Mouse (Mus musculus): ENCODE measurements around the gene Fam222a. TPM values are rescaled to one million over a fixed set of nuclear protein-coding genes. Genes with fewer than 3 reads are reported as not detected.

Gene Fam222a
- total RNA-seq, 2 experiments from 2014 or later = 0.33 to 0.66 TPM

- DNase-seq (ENCODE audit: low spot score) = no peak
These were observed 9.8 kb upstream of the Fam222a start for GRCm38 (mm10) chr5:114557765-114558731.

GRCm38 (mm10) chr5:114560533-114560936, 7.3 kb upstream of the Fam222a start:
- DNase-seq (ENCODE audit: low spot score) = no peak

DNA sequence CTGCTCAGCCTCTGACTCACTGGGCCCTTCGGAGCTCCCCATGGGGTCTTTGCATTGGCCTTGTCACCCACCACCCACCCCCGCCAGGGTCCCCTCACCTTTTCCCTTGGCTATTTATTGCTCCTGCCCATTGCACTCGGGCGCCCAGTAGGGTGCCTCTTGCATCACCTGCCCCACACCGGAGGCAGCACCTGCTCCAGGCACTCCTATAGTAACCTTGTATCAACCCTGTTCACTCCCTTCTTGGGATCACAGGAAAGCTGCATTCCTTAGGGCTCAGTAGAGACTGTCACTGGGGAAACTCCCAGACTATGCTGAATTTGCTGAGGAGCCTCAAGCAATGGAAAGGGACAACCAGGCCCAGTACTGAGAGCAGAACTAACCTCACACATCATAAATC, 6.9 kb upstream of the Fam222a start:
- DNase-seq (ENCODE audit: low spot score) = no peak

- DNase-seq (ENCODE audit: low spot score) = no peak
These were observed 3.8 kb upstream of the Fam222a start for GRCm38 (mm10) chr5:114563994-114564393.

DNA sequence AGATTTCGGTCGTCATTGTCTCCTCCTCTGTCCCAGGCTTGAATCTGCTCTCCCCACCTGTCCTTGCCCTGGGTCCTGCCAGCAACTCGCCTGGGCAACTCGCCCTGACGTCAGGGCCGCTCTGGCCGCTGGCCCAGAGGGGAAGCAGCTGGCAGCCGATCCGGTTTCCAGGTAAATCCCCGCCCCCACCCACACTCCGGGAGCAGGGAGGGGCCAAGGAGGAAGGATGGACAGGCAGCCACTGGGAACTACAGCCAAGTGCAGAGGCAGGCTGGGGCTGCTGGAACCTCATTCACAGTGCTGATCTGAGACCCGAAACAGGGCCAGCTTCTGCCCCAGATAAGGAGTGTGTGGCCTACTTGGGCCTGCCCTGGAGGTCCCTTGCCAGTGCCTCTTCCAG, 2.5 kb upstream of the Fam222a start:
- DNase-seq (ENCODE audit: low spot score) = no peak

DNA sequence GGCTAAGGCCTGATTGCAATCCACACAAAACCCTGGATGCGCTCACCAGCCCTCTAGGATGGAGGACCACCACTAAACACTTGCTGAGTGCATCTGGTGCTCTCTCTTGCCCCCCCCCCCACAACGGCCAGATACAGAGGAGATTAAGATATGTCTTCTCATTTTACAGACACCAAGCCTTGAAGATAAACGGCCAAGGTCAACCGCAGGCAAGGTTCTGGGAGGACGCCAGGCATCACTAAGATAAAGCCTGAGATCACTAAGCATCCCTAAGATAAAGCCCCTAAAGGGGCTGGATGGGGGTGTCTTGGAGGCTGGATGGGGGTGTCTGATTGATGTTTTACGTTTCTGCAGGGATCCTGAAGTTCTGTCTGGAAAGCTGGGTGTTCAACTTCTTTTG, 2.1 kb upstream of the Fam222a start:
- DNase-seq (ENCODE audit: low spot score) = no peak

GRCm38 (mm10) chr5:114566461-114566860, 1.4 kb upstream of the Fam222a start:
- no peak for DNase-seq (ENCODE audit: low spot score)

DNA sequence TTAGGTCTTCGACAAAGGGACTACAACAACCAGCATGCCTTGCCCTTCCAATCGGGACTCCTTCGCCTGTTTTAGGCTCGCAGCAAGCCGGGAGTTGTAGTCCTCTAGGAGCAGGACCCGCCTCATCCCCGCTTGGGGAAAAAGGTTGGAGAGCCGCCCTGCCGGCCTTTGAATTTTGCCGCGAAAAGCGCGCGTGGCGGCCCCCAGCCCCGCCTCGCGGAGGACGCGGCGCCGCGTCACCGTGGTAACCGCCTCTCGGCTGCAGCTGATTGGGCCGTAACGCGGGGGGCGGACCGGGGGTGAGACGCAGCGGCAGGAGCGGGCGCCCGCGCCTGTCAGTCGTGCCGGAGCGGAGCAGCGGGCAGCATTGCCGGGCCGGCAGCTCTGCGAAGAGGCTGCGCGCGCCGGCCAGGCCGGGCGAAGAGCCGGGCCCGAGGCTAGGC, 720 bp upstream of the Fam222a start:
- peak; percentile 97 for DNase-seq (ENCODE audit: low spot score)

DNA sequence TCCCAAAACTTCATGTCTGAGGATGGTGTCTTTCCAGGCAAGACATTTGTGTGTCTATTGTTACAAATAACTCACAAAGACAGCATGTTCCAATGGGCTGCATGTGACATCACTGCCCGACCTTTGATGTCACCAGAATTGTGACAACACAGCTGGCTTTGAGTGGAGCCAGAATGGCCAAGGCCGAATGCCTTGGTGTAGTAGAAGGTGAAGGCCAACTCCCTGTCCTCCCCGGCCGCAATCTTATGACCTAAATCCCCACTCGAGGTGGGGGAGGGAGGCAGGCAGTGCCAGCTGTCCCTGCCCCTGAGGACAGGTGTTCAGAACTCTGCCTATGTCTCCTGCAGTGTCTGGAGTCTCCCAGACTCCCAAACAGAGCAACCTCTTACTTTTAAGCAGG, 1.0 kb downstream of the Fam222a start:
- no peak for DNase-seq (ENCODE audit: low spot score)

GRCm38 (mm10) chr5:114569918-114570670, 2.3 kb downstream of the Fam222a start:
- DNase-seq (ENCODE audit: low spot score) = peak; percentile 42

DNA sequence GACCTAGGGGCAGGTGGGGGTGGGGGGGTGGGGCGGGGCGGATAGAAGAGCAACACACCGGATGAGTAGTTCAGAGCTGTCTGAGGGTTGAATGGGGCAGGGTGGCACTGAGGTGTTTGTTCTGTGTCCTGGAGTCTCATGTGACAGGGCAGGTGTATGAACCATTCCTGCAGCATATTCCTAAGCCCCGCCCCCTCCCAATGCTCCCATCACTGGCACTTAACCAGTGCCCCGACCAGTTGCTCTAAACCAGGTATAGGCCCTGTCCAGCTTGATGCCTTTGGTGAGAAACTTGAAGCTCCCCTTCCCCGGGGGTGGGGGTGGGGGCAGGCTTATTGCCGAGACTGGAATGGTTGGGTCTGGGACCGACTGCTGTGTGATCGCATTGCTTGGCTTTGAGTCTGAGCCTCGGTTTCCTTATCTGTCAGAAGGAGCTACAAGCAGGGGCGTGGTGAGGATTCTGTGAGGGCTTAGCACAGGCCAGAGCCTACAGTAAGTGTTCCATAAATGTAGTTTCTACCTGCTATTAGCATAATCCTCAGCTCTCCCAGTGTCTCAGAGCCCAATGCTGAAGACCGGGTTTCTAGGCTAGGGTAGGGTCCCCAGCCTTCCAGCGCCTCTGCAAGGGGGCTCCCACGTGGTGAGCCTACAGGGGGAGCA, 3.1 kb downstream of the Fam222a start:
- no peak for DNase-seq (ENCODE audit: low spot score)

DNA sequence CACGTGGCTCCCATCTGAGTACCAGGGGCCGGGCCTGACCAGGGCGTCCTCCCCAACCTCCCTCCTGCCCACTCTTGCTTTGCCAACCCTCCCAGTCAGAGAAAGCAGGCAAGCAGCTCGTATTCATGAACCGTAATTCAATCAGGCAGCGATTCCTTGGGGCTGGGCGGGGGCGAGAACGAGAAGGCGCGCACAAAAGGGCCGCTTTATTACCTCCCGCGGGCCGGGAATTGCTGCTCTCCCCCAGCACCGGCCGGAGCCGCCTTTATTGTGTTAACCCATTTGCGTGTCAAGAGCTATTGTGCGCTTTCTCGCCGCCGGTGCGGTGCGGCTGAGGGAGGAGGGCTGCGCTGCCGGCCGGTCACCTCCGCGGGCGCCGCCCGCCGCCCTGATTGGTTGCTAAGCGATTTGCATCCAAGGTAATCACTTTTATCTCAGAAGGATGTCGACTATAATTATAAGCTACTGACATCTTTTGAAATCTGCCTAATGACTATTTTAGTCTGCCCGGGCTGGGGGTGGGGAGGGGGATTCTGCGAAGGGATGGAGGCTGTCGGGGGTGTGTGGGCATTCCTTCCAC, 3.7 kb downstream of the Fam222a start:
- no peak for DNase-seq (ENCODE audit: low spot score)

DNA sequence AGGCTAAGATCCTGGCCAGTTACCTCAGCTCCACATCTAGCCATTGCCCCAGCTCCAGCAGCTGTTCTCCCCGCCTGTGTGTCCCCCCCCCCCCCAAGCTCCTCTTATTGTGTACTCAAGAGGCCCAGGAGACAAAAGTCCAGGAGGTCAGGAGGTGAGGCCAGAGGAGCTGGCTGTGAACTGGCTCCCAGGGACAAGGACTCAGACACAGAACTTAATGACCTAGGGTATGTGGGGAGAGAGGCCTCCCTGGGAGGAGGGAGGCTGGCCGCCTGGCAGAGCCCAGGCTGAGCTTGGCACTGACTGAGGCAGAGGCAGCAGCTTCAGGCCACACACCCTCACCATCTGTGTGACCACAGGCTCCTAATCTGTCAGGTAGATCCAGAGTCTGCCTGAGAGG, 5.2 kb downstream of the Fam222a start:
- no peak for DNase-seq (ENCODE audit: low spot score)

DNA sequence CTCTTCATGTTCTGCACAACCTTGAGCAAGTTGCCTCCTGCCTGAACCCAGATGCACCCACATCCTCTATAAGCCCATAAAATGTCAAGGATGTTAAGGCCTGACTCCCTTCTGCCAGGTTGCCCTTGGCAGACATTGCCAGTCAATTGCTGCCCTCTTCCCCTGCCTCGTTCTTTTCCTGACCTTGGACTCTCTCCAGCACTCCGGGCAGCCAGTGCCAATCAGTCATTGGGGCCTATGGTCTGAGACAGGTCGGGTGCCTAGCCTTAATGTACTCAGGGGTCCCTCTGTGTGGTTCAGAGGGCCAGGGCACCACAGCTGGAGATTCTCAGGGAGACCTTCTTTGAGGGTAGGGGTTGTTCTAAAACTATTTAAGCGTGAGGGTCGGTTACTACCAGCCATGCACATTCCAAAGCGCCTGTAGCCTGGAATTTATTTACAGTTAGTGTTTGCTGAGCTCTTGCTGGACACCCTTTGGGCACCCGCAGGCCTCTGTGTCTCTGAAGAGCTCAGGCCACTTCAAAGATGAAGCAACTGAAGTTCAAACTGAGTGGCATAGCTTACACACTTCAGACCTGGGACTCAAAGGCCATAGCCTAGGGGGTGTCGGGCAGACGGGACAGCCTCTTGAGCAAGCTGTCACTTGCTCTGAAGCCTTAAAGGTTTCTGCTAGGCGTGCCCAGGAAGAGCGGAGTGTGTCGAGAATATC, 6.3 kb downstream of the Fam222a start:
- no peak for DNase-seq (ENCODE audit: low spot score)

GRCm38 (mm10) chr5:114575010-114575409, 7.2 kb downstream of the Fam222a start:
- no peak for DNase-seq (ENCODE audit: low spot score)

DNA sequence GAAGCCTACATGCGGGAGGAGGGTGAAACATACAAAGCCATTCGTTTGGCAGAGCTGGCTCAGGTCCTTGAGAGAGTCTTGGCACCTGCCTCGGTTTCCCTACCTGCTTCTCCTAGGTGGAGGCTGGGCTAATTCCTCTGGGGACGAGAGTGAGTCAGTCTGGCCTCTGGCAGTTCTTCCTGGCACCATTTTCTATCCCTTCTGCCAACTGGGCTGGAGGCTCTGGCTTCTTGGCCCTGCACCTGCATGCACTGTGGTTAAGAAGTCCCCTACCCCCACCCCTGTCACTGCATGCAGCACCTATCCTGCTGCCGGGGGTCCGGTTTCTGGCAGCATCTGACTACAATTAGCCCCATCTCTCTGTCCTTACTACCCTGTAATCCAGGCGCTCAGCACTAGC, 7.7 kb downstream of the Fam222a start:
- DNase-seq (ENCODE audit: low spot score) = peak; percentile 42

- no peak for DNase-seq (ENCODE audit: low spot score)
These were observed 8.3 kb downstream of the Fam222a start for GRCm38 (mm10) chr5:114575986-114576605.

DNA sequence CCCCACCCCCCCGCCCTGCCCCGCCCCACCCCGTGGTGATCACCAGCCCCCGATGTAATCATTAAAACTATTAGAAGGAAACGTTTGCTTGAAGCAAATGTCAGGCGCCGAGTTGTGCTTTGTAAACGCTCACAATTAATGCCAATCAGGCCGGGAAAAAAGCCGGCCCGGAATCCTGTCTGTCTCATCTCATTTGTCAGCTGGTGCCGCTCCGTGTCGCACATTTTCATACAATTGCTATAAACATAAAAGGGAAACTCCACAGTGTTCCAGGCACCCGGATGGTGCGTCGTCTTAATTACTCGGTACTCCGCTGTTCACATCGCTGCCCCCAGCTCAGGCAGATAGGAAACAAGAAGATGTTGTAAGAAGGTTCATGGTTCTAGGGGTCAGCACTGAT, 10.5 kb downstream of the Fam222a start:
- DNase-seq (ENCODE audit: low spot score) = no peak

- no peak for DNase-seq (ENCODE audit: low spot score)
These were observed 12.0 kb downstream of the Fam222a start for GRCm38 (mm10) chr5:114579714-114580357.

GRCm38 (mm10) chr5:114581486-114581885, 13.7 kb downstream of the Fam222a start:
- peak; percentile 52 for DNase-seq (ENCODE audit: low spot score)

Measured in gastrocnemius, adult 18-20 months (tissue).